Mouse (Mus musculus) cortical plate, adult 2 months (tissue): ENCODE results near the gene Gmpr.

Experiments
- CTCF ChIP-seq: fragments of 200-500 bp; IDR thresholded peaks from 2 replicates; pipeline ENCODE4 v1.5.1; 2011; ENCODE audit warnings: mild to moderate bottlenecking, control low read depth, low read length; ENCODE audit not compliant: insufficient read depth; ENCODE audit errors: extremely low read depth
- POLR2A ChIP-seq: fragments of 200-500 bp; IDR thresholded peaks from 2 replicates; pipeline ENCODE4 v1.6.1; 2011; ENCODE audit warnings: mild to moderate bottlenecking, low read length, control low read depth; ENCODE audit not compliant: insufficient read depth; ENCODE audit errors: extremely low read depth

GRCm38 (mm10) chr13:45460177-45460576 lies 47.1 kb upstream of the Gmpr start:
- TF ChIP-seq POLR2A (no peak), CTCF (no peak)
